Mouse (Mus musculus) urinary bladder, postnatal 10 days (tissue): ENCODE results near the gene Zfhx3.

Experiments used
- DNase-seq: peaks from one replicate; pipeline ENCODE4 v3.0.0; 2022; ENCODE audit warnings: low spot score

The Zfhx3 gene

GRCm38 (mm10) chr8:108241041-108241690 lies 298.7 kb downstream of the Zfhx3 start:
- no peak for DNase-seq

GRCm38 (mm10) chr8:108243270-108243669 lies 300.8 kb downstream of the Zfhx3 start:
- DNase-seq, result no peak

- no peak for DNase-seq
Observed at GRCm38 (mm10) chr8:108244636-108245494, 302.4 kb downstream of the Zfhx3 start.

- DNase-seq, result no peak
Observed at GRCm38 (mm10) chr8:108245575-108245974, 303.1 kb downstream of the Zfhx3 start.

- no peak for DNase-seq
Observed at GRCm38 (mm10) chr8:108246035-108246933, 303.8 kb downstream of the Zfhx3 start.

- DNase-seq, result no peak
Observed at GRCm38 (mm10) chr8:108246934-108247417, 304.5 kb downstream of the Zfhx3 start.

GRCm38 (mm10) chr8:108264593-108265160 lies 322.2 kb downstream of the Zfhx3 start:
- no peak for DNase-seq

- DNase-seq, result no peak
Observed at GRCm38 (mm10) chr8:108277960-108278359, 335.5 kb downstream of the Zfhx3 start.

- no peak for DNase-seq
Observed at GRCm38 (mm10) chr8:108281981-108282380, 339.5 kb downstream of the Zfhx3 start.

- DNase-seq, result no peak
Observed at GRCm38 (mm10) chr8:108286117-108286516, 343.7 kb downstream of the Zfhx3 start.

- no peak for DNase-seq
Observed at GRCm38 (mm10) chr8:108300964-108301615, 358.6 kb downstream of the Zfhx3 start.

GRCm38 (mm10) chr8:108301654-108302053 lies 359.2 kb downstream of the Zfhx3 start:
- DNase-seq, result no peak

- no peak for DNase-seq
Observed at GRCm38 (mm10) chr8:108305368-108305767, 362.9 kb downstream of the Zfhx3 start.

GRCm38 (mm10) chr8:108309525-108310246 lies 367.2 kb downstream of the Zfhx3 start:
- DNase-seq, result no peak

GRCm38 (mm10) chr8:108315046-108315445 lies 372.6 kb downstream of the Zfhx3 start:
- DNase-seq, result no peak

GRCm38 (mm10) chr8:108317532-108318093 lies 375.2 kb downstream of the Zfhx3 start:
- DNase-seq, result no peak

GRCm38 (mm10) chr8:108327711-108328110 lies 385.3 kb downstream of the Zfhx3 start:
- DNase-seq, result no peak

GRCm38 (mm10) chr8:108348352-108348751 lies 405.9 kb downstream of the Zfhx3 start:
- no peak for DNase-seq

- DNase-seq, result no peak
Observed at GRCm38 (mm10) chr8:108348776-108349175, 406.3 kb downstream of the Zfhx3 start.

GRCm38 (mm10) chr8:108355119-108355777 lies 412.8 kb downstream of the Zfhx3 start:
- DNase-seq, result no peak
